In genomic region chr2:160397747-160398146, GRCm38 (mm10) we compare ENCODE assay signal across 23 mouse cellular contexts. TPM values are rescaled to one million over a fixed set of nuclear protein-coding genes. Genes with fewer than 3 reads are reported as not detected.
DNase-seq lines count a peak whose midpoint lies in the region; ATAC-seq lines count a peak whose summit lies in the region.
"Had no signal": no experiment of that assay in that cellular context is flagged by ENCODE, and none has a peak within 500 bp of the region (broad histone marks: within the 10 kb centered on the region; RNA-seq: fewer than 3 reads in every experiment).

No protein-coding gene starts in this region.

- DNase-seq in 3134 (ENCODE audit: extremely low read depth, insufficient read length, low spot score) (peak; percentile 46), 416B (ENCODE audit: low read depth) (peak; percentile 43), NIH3T3 (ENCODE audit: low read depth) (peak; percentile 5)
- DNase-seq in CD4-positive helper T cell, adult 2 months (ENCODE audit: low read depth, low spot score) = peak; percentile 16
- no peak for DNase-seq in testis, postnatal 10 days (ENCODE audit: low spot score)
- DNase-seq in kidney, postnatal 14 days = no peak
- no peak for DNase-seq in embryo, embryonic 10.5 days (ENCODE audit: low spot score)
- DNase-seq: adrenal gland, adult 2 months; adrenal gland, postnatal 10 days; adrenal gland, postnatal 25 days; cerebellum, adult 11 months; cerebellum, adult 18-20 months; cerebellum, adult 8-10 months; cerebellum, adult 9-11 months; cerebellum, postnatal 14 days; cerebellum, postnatal 36 days; forebrain, postnatal 0 days had no signal

- no peaks in the 10 kb centered on the region for H3K4me1 ChIP-seq in heart, embryonic 12.5 days (replicated peaks)
- H3K4me1 ChIP-seq: embryonic facial prominence, embryonic 12.5 days; forebrain, embryonic 15.5 days had no signal

- H3K27me3 ChIP-seq in heart, embryonic 12.5 days (replicated peaks) = peaks cover 11% of the 10 kb centered on the region; the same call in 1 of the 2 replicates
- H3K27me3 ChIP-seq: embryonic facial prominence, embryonic 12.5 days; forebrain, embryonic 13.5 days; forebrain, embryonic 15.5 days had no signal

- ATAC-seq in heart, embryonic 12.5 days (ENCODE audit: insufficient number of reproducible peaks, low FRiP score) = no peak
- ATAC-seq: forebrain, embryonic 13.5 days; forebrain, embryonic 15.5 days; forebrain, postnatal 0 days had no signal

- WGBS in heart, embryonic 12.5 days = 74% methylated on average over 12 of the region's 12 CpGs

- H3K4me3 ChIP-seq in heart, embryonic 12.5 days = no peak overlapping the region
- H3K4me3 ChIP-seq: embryonic facial prominence, embryonic 10.5 days; embryonic facial prominence, embryonic 12.5 days; forebrain, embryonic 13.5 days; forebrain, embryonic 15.5 days had no signal

- H3K9ac ChIP-seq in heart, embryonic 12.5 days = no peak overlapping the region
- H3K9ac ChIP-seq: embryonic facial prominence, embryonic 12.5 days; forebrain, embryonic 13.5 days; forebrain, embryonic 15.5 days; forebrain, postnatal 0 days had no signal

- no peak overlapping the region for H3K4me2 ChIP-seq in heart, embryonic 12.5 days
- H3K4me2 ChIP-seq: embryonic facial prominence, embryonic 12.5 days; forebrain, embryonic 13.5 days; forebrain, embryonic 15.5 days had no signal

- H3K36me3 ChIP-seq in heart, embryonic 12.5 days = no peaks in the 10 kb centered on the region
- H3K36me3 ChIP-seq: embryonic facial prominence, embryonic 10.5 days; embryonic facial prominence, embryonic 12.5 days; forebrain, embryonic 15.5 days; G1E had no signal

- no peak overlapping the region for H3K27ac ChIP-seq in heart, embryonic 12.5 days (ENCODE audit: poor library complexity, severe bottlenecking)
- H3K27ac ChIP-seq: embryonic facial prominence, embryonic 10.5 days; embryonic facial prominence, embryonic 12.5 days; forebrain, embryonic 13.5 days; forebrain, embryonic 15.5 days had no signal

- no peaks in the 10 kb centered on the region for H3K9me3 ChIP-seq in heart, embryonic 12.5 days (replicated peaks)
- H3K9me3 ChIP-seq: embryonic facial prominence, embryonic 10.5 days; embryonic facial prominence, embryonic 12.5 days; forebrain, embryonic 13.5 days; forebrain, embryonic 15.5 days had no signal

RNA-seq across cellular contexts. Expression of gene Mafb, which starts 30.9 kb away (rescaled TPM):
- polyA plus RNA-seq in heart, embryonic 12.5 days (2016; fragmentation: Nextera tagmentation; extraction: Ambion mirVana) = 7.0 and 7.8 TPM in 2 replicates
- polyA plus RNA-seq: G1E had no signal

Comparison
In these comparisons a context has a peak if more than half of its experiments do, and no peak if none do; other contexts are left out.
1. DNase-seq: peak in 3134 (single experiment), 416B (single experiment), CD4-positive helper T cell, adult 2 months (single experiment) and NIH3T3 (single experiment); none in testis, postnatal 10 days (single experiment), kidney, postnatal 14 days (single experiment) and embryo, embryonic 10.5 days (single experiment).